Mouse (Mus musculus) cerebellum, postnatal 4 days (tissue): ENCODE measurements around the gene Arhgef1.
A peak's percentile ranks its signal among the peaks of the same experiment; 100 is the strongest.
"Not testable (repeated sequence)": the region's sequence is repeated elsewhere in the genome, so short reads cannot be mapped to it uniquely, and the experiment has no call there.

ENCODE experiments used
- DNase-seq, 2 experiments: peaks; one replicate each; pipeline ENCODE4 v3.0.0; 2022; ENCODE audit warnings: low spot score in 2 of 2, mixed read lengths in 1 of 2

Gene Arhgef1

DNA sequence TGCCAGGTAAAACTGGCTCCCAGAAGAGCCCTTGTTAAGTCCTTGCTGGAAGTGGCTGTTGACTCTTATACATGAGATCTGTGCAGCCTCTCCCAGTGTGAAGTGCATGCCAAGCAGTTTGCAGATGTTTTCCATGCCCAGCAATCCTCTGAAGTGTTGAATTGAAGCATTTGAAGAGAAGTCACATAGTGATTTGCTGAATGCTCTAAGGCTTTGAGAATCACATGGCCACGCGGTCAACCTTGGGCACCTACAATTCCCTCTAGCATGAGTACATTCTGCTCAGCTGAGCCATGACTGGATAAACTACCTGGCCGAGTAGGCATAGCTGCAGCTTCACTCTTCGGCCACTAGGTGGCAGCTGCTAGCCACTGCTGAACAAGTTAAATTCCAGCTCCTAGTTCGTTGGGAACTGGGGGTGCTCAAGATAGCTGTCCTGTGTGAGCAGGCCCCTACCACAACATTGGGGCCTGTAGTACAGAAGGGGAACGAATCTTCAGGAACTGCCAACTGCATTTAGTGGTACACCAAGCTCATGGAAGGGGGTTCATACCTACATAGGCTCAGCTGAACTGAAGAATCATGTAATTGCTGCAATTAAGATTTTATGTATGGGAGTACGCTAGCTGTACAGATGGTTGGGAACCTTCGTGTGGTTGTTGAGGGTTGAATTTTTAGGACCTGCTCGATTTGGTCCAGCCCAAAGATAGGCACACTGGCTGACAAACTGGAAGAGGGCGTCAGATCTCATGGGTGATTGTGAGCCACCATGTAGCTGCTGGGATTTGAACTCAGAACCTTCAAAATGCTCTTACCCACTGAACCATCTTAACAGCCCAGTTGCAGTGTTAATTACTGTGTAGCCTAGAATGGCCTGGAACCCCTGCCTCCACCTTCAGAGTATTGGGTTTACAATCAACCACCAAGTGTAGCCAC, 12.2 kb upstream of the Arhgef1 start:
- peak; percentile 49 to 66 for DNase-seq

DNA sequence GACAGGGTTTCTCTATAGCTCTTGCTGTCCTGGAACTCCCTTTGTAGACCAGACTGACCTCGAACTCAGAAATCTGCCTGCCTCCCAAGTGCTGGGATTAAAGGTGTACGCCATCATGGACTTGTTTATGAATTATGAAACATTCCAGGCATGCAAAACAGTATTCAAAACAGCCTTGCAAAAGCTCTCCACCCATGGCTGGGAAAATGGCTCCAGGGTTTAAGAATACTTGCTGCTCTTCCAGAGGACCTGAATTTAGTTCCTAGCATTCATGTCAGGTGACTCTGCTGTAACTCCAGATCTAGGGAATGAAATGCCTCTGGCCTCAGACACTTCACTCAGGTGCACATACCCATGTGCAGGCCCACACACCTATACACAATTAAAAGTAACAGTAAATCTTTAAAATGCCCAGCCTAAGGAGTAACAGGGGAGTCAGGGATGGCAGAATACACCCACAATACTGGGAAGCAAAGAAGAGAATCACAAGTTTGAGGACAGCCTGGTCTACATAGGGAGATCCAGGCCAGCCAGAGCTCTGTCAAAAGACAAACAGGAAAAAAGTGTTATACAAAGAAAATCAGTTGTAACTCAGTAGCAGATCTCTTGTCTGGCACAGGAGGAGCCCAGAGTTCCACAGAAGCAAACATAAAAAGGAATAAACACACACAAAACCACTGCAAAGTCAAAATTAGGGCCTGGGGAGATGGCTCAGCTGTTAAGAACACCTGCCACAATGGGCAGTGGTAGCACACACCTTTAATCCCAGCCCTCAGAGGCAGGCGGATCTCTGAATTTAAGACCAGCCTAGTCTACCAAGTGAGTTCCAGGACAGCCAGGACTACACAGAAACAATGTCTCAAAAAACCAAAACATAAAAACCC, 11.2 kb upstream of the Arhgef1 start:
- no peak for DNase-seq

DNA sequence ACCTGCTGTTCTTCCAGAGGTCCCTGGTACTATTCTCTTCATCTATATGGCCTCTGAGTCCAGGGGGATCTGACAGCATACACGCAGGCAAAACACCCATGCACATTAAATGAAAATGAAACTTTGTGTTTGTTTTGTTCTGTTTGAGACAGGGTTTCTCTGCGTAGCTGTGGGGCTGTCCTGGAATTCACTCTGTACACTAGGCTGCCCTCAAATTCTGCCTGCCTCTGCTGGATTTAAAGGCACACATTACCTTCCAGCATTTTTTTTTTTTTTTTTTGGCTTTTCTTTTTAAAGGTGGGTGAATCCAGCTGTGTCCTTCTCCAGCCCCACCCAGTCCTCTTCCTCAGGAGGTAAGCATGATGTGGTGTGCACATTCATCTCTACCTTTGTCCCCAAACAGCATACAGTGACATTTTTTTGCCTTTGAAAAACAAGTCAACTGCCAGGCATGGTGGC, 10.6 kb upstream of the Arhgef1 start:
- DNase-seq, result no peak

DNA sequence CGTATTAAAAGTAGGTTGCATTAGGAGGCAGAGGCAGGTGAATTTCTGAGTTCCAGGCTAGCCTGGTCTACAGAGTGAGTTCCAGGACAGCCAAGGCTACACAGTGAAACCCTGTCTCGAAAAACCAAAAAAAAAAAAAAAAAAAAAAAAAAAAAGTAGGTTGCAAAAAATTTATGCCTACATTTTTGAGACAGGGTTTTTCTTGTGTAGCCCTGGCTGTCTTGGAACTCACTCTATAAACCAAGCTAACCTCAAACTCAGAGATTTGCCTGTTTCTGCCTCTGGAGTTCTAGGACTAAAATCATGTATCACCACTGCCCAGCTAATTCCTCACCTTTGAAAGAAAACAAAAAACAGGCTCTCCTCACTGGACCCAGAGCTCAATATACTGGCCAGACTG, 7.0 kb upstream of the Arhgef1 start:
- not testable (repeated sequence) for DNase-seq

DNA sequence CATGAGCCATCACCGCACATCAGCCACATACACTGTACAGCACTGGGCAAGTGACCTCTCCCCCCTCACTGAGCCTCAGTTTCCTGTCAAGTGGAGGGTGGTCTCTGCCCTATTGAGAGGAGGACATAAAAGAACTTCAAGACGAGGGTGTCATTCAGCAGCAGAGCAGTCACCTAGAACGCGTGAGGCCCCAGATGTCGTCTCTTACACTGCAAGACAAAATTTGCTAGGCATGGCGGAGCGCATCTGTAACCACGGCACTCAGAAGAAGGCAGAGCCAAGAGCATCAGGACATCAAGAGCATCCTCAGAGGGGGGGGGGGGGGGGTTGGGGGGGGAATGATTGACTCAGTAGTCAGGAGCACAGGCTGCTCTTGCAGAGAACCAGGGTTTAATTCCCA, 6.4 kb upstream of the Arhgef1 start:
- DNase-seq, result no peak

DNA sequence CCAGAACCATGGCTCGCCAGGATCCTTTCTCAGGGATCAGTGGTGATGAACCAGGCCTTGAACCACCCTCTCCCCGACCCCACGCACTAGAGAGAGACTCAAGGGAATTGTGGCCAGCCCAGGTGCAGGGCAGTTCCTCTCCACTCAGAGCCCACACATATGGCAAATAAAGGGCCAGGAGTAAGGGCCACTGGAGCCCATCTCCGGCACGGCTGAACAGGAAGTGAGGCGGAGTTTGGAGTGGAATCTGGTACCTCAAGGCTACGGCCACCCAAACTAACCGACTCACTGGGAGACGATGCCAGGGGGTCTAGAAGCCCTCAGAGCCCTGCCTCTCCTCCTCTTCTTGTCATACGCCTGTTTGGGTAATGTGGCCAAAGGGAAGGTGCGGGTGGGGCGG, 5.5 kb upstream of the Arhgef1 start, which contains the start of gene Cd79a:
Gene Cd79a, plus strand, starts transcription at position 158 of the 400 bp plus-strand sequence.
- DNase-seq, result no peak

DNA sequence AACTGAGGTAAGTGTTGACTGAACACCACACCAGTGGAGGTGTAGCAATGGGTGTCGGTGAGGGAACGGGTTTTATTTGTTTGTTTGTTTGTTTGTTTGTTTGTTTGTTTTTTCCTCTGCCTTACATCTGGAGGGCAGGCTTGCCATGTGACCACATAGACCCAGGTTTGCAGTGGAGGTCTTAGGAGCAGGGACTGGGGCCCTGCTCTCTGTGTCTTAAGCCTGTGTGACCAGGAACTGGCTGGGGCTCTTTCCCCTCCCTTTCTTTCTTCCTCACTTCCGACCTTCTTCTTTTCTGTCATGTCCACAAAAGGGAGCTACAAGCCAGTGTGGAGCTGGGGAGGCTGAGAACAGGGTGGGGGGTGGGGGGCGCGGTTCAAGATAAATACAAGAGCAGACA, 4.8 kb upstream of the Arhgef1 start:
- no peak for DNase-seq

DNA sequence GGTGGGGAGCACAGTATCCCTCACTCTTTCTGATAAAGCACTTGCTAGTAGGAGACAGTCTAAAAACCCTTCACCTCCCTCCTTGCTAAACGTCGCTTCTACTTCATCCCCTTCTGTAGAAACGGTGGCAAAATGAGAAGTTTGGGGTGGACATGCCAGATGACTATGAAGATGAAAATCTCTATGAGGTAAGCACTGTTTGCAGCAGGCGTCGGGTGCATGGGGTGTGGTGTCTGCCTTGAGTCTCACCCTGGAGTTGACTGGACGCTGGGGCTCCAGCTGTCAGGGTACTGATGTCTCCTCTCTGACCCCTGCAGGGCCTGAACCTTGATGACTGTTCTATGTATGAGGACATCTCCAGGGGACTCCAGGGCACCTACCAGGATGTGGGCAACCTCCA, 1.6 kb upstream of the Arhgef1 start:
- no peak for DNase-seq

DNA sequence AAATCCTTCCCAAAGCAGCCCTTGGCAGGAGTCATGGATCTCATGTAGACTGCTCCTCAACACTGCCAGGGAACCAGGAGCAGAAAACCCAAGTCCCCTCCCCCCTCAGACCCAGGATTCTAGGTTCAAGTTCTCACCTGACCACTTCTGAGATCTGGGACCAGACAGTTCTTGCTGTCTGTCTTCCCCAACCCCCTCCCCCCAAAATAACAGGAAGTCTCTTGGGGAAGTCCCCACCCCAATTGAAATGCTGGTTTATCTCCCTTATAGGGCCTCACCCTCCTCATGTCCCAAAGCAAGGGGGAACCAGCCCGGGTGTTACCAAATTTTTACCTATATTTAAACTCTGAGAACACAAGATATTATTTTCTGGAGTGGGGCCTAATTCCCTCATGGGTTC, 870 bp upstream of the Arhgef1 start:
- no peak for DNase-seq

DNA sequence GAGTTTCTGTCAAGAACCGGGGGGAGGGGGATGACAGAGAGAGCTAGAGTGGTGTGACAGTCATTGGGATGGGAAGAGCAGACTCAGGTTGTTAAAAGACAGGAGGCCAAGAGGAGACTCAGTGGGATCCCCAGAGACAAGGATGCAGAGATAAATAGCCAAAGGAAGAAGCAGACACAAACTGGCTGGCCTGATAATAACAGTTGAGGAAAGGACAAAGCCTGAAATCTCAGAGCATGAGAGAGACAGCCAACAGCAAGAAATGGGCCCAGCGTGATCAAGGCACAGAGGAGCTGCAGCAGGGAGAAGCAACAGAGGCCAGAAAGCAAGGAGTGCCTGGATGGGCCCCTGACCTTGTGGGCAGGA, 465 bp upstream of the Arhgef1 start:
- no peak for DNase-seq

DNA sequence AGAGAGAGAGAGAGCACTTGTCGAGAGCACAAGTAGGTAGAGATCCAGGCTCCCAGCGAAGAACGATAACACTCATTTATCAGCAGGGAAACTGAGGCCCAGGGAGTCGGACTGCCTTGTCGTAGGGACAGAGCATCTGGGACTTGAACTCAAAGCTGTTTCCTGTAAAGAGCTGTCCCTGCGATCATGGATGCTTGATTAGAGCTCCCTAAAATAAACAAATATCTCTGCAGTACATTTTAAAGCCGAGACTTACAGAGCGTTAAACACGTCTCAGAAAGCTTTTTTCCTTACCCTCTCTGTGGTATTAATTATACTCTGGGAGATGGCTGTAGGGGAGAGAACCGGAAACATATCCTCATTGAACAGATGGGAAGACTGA, 723 bp downstream of the Arhgef1 start:
- DNase-seq, result no peak

DNA sequence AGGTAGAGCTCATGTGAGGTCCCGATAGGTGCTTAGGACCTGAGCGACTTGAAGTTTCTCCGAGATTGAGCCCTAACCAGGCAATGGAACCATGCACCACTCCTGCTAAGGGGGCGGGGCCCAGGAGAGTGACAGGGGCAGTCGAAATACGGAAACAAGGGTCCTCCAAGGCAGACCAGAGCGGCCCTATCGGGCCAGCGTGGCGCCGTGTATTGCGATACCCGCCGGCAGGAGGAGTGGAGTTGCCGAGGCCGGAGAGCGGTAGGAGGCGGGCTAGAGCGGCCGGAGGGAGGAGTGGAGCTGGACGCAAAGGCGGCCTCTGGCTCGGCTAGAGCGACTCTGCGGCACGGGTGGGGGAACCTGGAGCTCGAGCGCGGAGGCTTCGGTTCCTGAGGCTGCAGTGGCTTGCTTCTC, 1.4 kb downstream of the Arhgef1 start:
- DNase-seq, result peak; percentile 88 to 96

DNA sequence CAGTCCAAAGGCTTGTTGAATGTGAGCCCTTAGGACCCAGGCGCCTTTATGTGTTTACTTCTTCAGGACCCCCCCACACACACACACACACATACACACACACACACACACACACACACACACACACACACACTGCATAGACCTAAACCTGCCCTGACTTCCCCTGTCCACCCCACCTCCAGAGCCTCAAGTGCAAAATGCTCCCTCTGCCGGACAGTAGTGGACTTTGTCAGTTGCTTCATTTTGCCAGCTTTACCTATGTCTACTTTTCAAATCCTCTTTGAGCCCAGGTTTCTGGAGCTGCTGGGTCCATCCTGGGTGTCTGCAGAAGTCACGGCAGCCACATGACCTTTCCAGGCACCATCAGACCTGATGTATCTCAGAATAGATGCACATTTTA, 2.2 kb downstream of the Arhgef1 start:
- DNase-seq, result peak in 1 of 2 experiments; percentile 57

DNA sequence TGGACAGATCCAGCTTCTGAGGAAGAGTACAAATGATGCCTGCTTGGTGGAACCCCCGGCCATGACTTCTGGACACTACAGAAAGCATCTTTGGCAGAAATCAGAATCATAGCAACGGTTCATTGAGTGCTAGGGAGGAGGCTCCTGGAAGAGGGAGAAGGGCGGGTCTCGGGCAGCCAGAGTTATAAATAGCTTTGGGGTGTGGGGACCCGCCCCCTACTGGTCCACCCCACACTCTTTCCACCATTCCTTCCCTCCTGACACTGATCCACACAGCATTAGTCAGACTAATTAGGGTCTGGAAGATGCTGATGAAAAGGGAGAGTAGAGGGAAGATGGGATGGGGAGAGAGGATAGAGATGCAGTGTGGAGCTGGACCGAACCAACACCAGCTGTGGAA, 3.8 kb downstream of the Arhgef1 start:
- DNase-seq, result no peak

DNA sequence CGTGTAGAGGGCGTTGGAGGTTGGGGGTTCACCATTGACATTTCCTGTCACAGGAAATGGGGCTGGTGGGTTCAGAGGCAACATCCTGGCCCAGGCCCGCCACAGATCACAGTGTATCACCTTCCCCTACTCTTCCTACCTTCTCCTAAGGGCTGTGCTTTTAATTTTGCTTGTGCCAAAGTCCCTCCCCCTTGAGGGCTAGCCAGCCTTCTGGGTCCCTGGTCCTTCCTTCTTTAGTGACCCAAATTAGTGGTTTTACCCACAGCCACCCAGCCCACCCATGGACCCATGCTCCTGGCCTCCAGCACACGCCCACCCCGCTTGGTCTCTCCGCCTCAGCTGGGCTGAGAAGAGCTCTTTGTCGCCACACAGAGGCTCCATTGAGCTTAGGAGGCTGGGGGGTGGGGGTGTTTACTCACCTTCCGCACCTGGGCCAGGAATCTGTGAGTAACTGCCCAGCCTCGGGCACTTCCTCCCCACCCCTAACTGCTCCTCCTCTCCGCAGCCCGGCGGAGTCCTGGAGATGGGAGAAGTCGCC, 4.6 kb downstream of the Arhgef1 start:
- DNase-seq, result no peak

DNA sequence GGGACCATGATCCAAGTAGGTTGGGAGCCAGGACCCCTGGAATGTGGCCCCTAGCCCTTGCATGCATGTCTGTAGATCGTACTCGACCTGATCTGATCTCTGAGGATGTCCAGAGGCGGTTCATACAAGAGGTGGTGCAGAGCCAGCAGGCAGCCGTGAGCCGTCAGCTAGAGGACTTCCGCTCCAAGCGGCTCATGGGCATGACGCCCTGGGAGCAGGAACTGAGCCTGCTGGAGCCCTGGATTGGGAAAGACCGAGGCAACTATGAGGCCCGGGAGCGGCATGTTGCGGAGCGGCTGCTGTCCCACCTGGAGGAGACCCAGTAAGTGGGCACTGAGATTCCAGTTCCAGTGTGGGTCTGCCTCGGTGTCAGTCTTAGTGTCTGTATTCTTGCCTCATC, 9.8 kb downstream of the Arhgef1 start:
- DNase-seq, result no peak

DNA sequence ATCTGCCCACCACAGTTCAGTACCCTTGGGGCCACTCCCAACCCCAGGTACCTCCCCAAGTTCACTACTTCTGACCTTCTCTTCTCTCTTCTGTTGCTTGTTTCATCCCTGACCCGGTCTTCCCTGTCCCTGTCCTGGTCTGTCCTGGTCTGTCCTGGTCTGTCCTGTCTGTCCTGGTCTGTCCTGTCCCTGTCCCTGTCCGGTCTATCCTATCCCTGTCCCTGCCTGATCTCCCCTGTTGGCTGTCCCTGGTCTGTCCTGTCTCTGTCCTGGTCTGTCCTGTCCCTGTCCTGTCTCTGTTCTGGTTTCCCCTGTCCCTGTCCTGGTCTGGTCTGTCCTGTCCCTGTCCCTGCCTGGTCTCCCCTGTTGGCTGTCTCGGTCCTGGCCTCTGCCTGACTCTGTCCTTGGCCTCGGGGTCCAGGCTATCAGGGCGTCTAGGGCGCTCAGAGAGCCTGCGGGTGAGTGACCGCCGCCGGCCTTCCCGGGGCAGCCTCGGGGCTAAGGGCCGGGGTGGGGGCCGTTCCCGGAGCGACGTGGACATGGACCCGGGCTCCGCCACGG, 16.1 kb downstream of the Arhgef1 start:
- DNase-seq, result no peak

DNA sequence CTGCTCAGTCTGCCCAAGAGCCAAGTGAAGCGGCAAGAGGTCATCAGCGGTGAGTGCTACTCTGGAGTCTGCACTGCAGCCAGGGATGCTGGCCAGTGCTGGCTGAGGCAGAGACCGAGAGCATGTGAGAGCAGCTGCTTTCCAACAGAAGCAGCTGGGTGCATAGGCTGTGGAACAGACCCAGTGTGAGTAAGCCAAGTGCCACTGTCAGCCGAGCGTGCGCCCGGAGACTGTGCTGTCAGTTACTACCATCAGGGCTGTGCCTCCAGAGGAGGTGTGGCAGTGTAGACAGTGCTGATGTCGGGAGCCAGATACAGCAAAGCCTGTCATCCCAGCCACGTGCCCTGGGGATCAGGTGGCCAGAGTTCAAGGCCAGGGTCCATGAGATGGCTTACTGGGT, 17.0 kb downstream of the Arhgef1 start:
- DNase-seq, result peak in 1 of 2 experiments; percentile 45

DNA sequence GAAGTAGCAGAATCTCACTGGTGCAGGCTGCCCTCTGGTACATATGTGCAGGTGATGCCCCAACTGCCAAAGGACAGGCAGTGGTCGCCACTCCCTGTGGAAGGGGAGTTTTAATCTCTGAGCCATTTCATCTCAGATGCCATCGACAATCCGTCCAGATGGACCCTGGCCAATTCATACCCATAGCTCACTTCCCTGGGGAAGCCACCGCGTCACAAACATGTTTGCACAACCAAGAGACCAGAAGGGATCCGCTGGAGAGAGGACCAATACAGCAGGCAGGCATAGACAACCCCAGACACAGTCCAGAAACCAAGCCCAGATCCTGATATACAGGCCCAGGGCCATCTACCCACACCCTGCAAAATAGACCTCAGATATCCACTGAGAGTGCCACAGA, 27.8 kb downstream of the Arhgef1 start:
- DNase-seq, result no peak

DNA sequence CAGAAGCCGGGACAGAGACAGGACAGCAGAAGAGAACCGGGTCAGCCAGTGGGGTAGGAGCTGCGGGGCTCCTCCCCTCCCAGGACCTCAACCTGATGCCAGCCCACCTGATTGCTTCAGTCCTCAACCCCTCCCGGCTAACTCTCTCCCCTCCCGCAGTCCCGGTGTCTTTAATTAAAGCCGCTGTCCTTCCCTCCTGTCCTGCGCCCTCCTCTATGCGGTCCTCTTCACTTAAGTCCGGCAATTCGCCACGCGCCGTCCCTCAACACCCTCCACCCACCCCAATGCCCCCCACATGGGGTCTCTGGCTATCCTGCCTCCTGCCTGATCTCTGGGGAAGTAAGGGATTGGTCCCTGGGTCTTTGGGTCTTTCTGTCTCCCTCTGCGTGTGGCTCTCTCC, 28.9 kb downstream of the Arhgef1 start:
- no peak for DNase-seq

DNA sequence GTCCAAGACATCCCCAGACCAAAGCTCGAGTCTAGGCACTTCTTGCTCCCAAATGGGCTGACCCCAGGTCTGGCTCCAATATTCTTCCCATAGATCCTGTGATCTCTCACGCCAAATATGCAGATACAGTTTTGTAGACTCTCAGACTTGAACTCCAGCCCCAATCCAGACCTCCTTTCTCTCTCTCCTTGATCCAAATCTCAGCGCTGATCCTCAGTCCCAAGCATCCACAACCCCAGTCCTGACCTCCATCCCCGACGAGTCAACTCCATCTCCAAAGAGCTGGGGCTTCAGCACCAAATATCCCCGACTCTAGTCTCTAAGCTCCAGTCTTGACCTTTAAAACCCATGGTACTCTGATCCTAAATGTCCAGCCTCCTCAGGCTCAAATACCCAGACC, 40.9 kb downstream of the Arhgef1 start:
- DNase-seq, result no peak
